Mouse (Mus musculus): Measurements from ENCODE around the gene Vtcn1.

Gene Vtcn1

GRCm38 (mm10) chr3:100856050-100856815, 31.0 kb downstream of the Vtcn1 start:
- DNase-seq (ENCODE audit: low spot score in 2 of 2) = no peak

DNA sequence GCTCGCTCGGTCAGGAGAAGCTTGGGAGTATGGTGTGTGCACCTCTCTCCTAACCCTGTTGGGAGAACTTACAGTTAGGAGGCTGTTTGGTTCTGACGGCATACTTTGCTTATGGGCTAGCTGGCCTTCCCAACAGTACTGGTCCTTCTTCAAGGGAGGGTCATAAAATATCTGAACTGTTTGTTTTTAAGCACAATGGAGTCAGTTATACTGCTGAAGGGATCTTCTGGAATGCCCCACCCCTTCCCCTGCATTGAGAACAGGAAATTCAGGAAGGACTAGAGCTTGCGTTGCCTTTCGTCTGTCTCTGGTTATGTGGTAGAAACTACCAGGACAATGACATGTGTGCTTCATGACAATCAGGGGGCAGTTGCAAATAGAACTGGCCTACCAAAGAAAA, 31.9 kb downstream of the Vtcn1 start:
- DNase-seq (ENCODE audit: low spot score in 2 of 2) = no peak

- no peak for DNase-seq (ENCODE audit: low spot score in 2 of 2)
Measured at GRCm38 (mm10) chr3:100858334-100859002, 33.2 kb downstream of the Vtcn1 start.

DNA sequence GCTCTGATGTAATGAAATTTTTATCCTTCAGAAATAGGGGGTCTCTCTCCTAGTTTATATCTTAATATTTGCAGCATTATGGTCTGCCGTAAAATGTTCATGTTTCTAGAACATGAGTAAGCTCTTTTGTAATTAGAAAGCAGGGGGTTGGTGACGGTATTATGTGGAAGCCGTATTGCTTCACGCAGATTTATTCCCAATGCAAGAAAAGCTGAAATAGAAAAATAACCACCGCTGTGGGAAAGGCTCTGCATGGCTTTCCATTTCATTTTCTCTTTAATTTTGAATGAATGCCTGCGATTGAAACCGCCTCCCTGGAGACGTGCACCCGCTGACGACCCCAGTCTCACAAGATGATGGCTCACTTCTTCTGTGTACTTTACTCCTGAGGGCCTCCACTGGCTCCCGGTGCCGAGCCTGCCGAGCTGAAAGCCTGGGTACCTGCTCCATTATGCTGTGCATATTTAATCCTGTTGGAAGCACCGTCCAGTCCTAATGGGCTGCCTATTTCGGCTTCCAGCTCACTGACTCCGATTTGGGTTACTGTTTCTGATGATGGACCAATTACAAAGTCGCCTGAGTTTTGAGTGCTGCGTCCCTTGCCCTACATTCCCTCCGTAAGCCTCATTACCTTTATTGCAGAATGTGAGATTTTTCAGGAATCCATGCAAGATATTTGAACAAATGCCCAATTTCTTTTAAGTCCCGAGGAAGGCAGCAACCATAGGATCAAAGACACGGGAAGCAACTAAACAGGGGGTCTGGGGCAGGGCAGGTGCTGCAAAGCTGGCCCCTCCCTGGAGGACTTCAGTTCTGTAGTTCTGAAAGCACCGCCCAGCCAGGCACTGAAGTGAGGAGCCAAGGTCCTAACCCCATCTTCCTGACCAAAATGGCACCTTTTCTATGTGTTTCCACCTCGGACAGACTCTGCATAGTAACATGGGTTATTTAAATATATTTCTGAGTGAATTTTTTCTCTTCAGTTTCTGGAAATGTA, 36.3 kb downstream of the Vtcn1 start:
- DNase-seq (ENCODE audit: low spot score in 2 of 2) = no peak

DNA sequence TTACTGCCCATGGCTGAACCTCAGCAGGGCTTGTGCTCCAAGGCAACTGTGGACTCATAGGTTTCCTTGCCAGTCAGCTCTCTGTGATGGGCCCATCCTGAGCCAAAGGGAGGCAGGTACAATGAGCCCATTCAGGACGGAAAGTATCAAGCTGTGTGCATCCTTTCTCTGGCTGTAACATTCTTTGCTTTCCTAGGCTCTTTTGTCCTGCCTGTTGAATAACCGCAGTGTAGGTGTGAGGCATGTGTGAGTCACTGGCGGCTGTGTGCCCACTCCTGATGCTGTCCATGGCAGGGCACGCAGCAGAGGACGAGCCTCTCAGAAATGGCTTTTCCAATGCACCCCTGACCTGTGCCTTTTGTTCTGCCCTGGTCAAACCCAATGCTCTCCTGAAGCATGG, 41.7 kb downstream of the Vtcn1 start:
- no peak for DNase-seq (ENCODE audit: low spot score in 2 of 2)

DNA sequence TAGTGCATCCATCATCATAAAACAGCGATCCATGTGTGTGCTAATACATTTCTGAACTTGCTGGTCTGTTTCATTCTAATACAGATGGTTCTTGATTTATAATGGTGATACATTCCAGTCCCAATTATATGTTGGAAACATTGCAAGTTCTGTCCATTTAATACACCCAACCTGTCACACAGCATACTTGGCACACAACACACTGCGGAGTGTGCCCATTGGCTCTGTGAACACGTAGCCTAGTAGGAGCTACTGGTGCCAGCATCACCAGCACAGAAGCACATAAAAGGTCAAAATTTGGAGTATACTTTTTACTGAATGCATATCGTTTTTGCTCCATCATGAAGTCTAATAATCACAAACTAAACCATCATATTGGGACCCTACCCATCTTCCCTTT, 51.8 kb downstream of the Vtcn1 start:
- no peak for DNase-seq (ENCODE audit: low spot score in 2 of 2)

DNA sequence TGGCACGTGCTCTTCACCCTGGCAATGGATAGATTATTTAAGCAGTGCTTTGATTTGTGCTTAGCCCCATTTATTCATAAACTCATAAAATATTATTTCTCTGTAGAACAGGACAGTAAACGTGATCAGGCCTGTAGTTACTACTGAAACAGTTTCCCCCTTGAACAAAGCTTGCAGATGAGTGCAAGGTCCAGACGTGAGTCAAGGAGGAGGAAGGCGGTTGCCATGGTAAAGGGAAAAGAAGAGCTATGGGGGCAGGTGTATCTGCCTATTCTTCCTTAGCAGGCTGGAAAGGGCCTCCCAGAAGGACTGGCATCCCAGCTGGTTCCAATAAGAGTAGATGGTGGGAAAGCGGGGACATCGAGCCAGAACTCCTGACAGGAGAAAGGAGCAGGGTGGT, 56.1 kb downstream of the Vtcn1 start:
- no peak for DNase-seq (ENCODE audit: low spot score in 2 of 2)

DNA sequence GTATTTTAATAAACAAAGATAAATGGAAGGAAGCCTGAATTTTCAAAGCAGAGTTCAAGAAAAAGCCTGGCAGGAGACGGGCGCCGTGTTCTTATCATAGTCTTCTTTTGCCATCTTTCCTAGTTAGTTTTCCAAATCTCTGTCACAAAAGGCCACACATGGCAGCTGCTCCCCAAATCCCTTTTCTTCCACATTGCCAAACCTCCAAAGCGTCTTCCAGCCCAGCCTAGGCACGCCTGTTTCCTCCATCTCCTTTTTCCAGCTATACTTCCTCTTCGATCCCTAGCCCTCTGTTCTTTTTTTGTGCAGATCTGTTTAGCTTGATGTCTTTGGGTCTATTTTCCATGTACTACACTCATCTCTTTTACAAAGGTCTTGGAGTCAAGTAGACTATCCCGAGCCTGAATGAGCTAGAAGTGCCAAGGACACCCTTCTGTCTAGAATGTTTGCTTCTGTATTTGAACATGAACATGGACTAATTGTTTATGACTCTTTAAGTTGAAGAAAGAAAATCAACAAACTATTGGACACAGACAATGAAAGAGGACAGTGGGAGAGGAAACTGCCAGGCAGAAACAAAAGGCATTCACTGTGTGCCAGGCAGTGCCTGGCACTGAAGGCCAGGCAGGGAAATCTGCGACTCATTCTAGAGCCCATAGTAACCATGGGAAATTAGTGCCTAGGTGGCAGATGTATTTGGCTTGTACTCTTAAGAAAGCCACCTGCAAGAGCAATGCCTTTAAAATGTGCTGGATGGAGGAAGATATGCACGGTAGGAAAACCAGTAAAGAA, 56.8 kb downstream of the Vtcn1 start:
- no peak for DNase-seq (ENCODE audit: low spot score in 2 of 2)

- no peak for DNase-seq (ENCODE audit: low spot score in 2 of 2)
Measured at GRCm38 (mm10) chr3:100889234-100889633, 64.0 kb downstream of the Vtcn1 start.

GRCm38 (mm10) chr3:100890406-100890805, 65.1 kb downstream of the Vtcn1 start:
- no peak for DNase-seq (ENCODE audit: low spot score in 2 of 2)

- no peak for DNase-seq (ENCODE audit: low spot score in 2 of 2)
Measured at GRCm38 (mm10) chr3:100892383-100893335, 67.4 kb downstream of the Vtcn1 start.

GRCm38 (mm10) chr3:100895500-100895899, 70.2 kb downstream of the Vtcn1 start:
- no peak for DNase-seq (ENCODE audit: low spot score in 2 of 2)

DNA sequence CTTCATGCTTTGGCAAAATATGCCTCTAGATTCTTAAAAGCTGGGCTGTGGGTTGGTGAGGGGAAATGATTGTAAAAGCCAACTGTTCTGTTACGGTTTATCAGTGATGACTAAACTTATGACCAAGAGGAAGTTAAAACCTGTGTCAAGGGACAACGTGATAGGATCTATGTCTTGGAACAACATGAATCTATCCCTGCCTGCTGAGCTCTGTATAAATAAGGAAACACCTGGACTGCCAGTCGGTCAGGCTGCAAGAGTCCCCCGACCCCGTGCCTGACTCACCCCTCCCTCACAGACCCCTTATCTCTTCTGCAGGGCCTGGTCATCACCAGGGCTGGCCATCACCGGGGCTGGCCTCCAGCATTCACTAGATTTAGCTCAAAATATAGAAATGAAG, 80.9 kb downstream of the Vtcn1 start:
- no peak for DNase-seq (ENCODE audit: low spot score in 2 of 2)

- no peak for DNase-seq (ENCODE audit: low spot score in 2 of 2)
Measured at GRCm38 (mm10) chr3:100906916-100907315, 81.7 kb downstream of the Vtcn1 start.

DNA sequence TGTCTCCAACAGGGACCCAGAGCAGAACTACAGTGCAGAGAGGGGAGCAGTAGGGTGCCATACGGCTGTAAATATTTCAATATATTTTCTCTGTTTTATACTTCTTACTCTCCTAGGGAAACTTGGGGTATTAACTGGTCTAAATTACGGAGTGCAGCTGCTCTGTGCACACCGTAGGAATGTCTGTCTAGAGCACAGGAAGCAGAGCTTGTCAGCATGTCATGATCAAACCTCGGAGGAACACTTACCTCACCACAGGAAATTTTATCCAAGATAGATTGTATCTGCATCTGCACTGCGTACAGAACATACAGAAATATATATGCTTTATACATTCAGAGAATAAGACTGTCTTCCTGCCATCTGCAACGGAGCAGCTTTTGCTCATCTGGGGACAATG, 83.3 kb downstream of the Vtcn1 start:
- no peak for DNase-seq (ENCODE audit: low spot score in 2 of 2)

GRCm38 (mm10) chr3:100910621-100911020, 85.4 kb downstream of the Vtcn1 start:
- no peak for DNase-seq (ENCODE audit: low spot score in 2 of 2)

DNA sequence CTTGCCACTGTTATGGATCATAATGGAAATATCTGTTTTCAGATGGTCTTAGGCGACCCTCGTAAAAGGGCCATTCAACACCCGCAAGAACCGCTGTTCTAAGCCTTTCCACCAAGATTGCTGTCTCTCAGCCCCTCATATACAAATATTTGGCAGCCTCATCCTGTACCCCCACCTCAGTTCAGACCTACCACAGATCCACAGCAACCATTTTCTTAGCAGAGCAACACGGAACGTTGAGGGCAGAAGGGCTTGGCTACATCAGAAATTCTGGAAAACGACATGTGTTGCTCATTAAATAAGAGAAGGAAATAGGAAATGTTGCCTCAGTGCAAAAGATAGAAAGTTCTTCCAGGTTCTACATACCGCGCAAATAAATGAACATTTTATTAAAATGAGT, 85.8 kb downstream of the Vtcn1 start:
- DNase-seq (ENCODE audit: low spot score in 2 of 2) = no peak

DNA sequence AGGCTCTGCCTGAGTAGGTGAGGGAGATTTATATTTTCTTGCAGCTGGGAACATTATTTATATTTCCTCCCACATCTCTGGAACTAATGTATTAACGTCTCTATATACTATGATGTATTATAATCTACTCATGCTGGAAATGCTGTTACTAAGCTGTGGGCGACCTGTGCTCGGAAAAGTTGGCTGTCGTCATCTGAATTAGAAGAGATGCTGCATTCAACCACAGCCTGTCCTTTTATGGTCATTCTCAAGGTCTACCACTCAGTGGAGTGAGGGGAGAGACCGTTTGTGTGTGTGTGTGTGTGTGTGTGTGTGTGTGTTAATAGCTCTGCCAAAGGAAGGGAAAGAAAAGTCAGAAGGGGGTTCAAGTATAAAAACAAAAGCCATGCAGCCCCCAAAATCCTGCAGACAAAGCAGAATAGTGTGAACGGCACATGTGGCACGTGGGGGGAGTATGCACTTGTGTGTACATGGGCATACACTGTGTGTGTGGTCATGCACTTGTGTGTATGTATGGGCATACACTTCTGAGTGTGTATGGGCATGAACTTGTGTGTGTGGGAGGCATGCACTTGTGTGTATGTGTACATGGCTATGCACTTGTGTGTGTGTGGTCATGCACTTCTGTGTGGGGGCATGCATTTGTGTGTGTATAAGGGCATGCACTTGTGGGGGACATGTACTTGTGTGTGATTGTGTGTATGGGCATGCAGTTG, 86.4 kb downstream of the Vtcn1 start:
- no peak for DNase-seq (ENCODE audit: low spot score in 2 of 2)

DNA sequence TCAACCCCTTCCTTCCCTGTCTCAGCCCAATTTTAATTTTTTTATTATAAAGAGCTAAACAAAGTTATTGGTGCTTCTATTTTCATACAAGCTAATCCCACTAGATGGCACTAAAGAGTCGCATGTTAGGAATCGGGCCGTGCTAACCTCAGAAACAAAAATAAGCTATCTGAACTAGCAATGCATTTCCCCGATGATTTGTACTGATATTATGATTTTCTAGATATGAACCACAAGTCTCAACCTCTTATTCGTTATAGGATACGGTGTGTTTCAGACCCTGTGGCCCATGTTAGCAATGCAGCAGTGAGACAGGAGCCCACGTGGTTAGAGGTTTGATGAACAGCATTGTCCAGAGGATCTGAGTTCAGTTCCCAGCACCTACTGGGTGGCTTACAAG, 91.6 kb downstream of the Vtcn1 start:
- peak; percentile 16 to 33 for DNase-seq (ENCODE audit: low spot score in 2 of 2)
